Mouse (Mus musculus) testis, adult 2 months (tissue): ENCODE data around the gene Gpr68.

Experiments
- CTCF ChIP-seq: fragments of 200-500 bp; IDR thresholded peaks from 2 replicates; pipeline ENCODE4 v1.5.1; 2012; ENCODE audit warnings: low read depth, mild to moderate bottlenecking, inconsistent platforms, low read length, moderate library complexity; ENCODE audit not compliant: control insufficient read depth, insufficient read depth, insufficient replicate concordance
- POLR2A ChIP-seq: fragments of 200-500 bp; IDR thresholded peaks from 2 replicates; pipeline ENCODE4 v1.6.1; 2012; ENCODE audit warnings: low read depth, mild to moderate bottlenecking, inconsistent platforms, low read length, moderate library complexity; ENCODE audit not compliant: control insufficient read depth

DNA sequence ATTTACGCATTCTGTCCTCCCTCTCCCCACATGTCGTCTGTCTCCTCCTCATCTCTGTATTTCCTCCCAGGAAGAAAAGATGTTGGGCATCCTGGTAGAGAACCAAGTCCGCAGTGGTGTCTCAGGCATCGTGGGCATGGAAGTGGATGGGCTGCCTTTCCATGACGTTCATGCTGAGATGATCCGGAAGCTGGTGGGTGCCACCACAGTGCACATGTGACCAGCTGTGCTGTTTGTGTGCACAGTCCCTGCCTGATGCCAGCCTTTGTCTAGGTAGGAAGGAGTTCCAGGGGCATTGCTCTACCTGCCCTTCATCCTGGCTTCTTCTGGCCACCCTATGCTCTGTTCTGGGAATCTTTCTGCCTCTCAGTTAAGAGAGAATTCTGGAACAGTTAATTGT, 36.8 kb downstream of the Gpr68 start:
- TF ChIP-seq CTCF = no peak
- no peak for TF ChIP-seq POLR2A
